Mouse (Mus musculus): ENCODE measurements at regions not wholly inside any gene's neighbourhood (a gene's known extent, or its start where the extent isn't known, plus 50 kb on each side); places are given as distances from the start of the nearest gene placed in this dataset.

DNA sequence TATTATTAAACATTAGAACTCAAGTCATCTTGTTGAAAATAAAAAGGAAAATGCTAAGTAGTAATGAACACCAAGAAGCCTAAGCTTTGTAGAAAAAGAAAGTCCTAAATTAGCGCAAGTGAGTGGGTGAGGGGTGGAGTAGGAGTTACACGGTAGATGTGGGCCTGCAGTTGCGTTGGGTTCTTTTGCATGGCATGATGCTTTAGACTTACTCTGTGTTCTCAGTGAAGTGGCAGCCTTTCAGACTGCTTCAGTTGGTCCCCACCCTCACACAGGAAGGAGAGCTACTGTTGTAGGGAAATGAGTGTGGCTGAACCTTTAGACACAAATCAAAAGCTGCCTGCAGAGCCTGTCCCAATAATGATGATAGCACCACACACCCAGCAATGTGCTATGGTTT, 336.9 kb downstream of the Nsun3 start:
- no peak overlapping the region for H3K27ac ChIP-seq (ENCODE audit: insufficient read depth, low read depth, low read length, poor library complexity, severe bottlenecking)
- H3K36me3 ChIP-seq (ENCODE audit: control insufficient read depth, insufficient read depth, low read length, poor library complexity, severe bottlenecking), result no peaks in the 10 kb centered on the region
- H3K4me3 ChIP-seq (ENCODE audit: insufficient read depth in 1 of 2, low read depth in 1 of 2, low read length in 2 of 2, poor library complexity in 1 of 2, severe bottlenecking in 1 of 2), result no peak overlapping the region
- H3K9ac ChIP-seq (ENCODE audit: insufficient read depth, low read depth, low read length, poor library complexity, severe bottlenecking), result no peak overlapping the region
- no peak for DNase-seq (ENCODE audit: low read depth, low spot score)
- TF ChIP-seq MAFK (IDR thresholded peaks at IDR 0.05; ENCODE audit: insufficient read depth, low read depth, low read length), result no peak
- no peak for TF ChIP-seq CHD2 (IDR thresholded peaks at IDR 0.05; ENCODE audit: low read depth, low read length)
- no peak for TF ChIP-seq ZC3H11A (IDR thresholded peaks at IDR 0.05; ENCODE audit: borderline replicate concordance, low read depth, low read length)
- no peak for TF ChIP-seq HCFC1 (IDR thresholded peaks at IDR 0.05; ENCODE audit: borderline replicate concordance, insufficient read depth, low read length)
- TF ChIP-seq ZNF384 (IDR thresholded peaks at IDR 0.05; ENCODE audit: low read depth, low read length), result no peak
- H3K4me1 ChIP-seq (ENCODE audit: control insufficient read depth in 2 of 2, insufficient read depth in 2 of 2, low read length in 2 of 2, poor library complexity in 1 of 2), result no peaks in the 10 kb centered on the region
- in situ Hi-C loops (cut with MboI; ENCODE audit: low sequenced_read_pairs in 2 of 2, unreplicated experiment in 2 of 2), result no loop called here
- H3K9me3 ChIP-seq (ENCODE audit: control insufficient read depth, insufficient read depth, low read depth, low read length), result no peaks in the 10 kb centered on the region

GRCm38 (mm10) chr16:62447380-62447779, 339.2 kb downstream of the Nsun3 start:
- H3K4me3 ChIP-seq (ENCODE audit: insufficient read depth in 1 of 2, low read depth in 1 of 2, low read length in 2 of 2, poor library complexity in 1 of 2, severe bottlenecking in 1 of 2), result no peak overlapping the region
- no peak for DNase-seq (ENCODE audit: low read depth, low spot score)

DNA sequence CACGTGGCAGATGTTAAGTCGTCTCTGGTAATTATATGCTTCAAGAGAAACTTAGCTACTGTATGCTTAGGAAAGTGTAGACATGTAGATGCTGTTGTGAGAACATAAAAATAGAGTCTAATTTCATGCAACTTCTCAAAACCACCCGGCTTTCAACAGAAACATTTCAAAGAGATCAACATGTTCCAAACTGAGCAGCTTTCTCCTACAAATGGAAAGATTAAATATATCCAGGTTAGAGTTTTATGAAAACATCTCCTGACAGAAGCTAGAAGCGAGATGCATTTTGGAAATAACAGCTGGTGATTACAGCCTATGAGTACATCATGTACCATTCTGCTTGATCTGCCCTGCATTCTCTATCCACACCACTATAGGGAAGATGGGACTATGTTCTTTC, 345.4 kb downstream of the Nsun3 start:
- no peak overlapping the region for H3K27ac ChIP-seq (ENCODE audit: insufficient read depth, low read depth, low read length, poor library complexity, severe bottlenecking)
- TF ChIP-seq CHD2 (IDR thresholded peaks at IDR 0.05; ENCODE audit: low read depth, low read length) (no peak), ZC3H11A (IDR thresholded peaks at IDR 0.05; ENCODE audit: borderline replicate concordance, low read depth, low read length) (no peak), MAFK (IDR thresholded peaks at IDR 0.05; ENCODE audit: insufficient read depth, low read depth, low read length) (no peak), ZNF384 (IDR thresholded peaks at IDR 0.05; ENCODE audit: low read depth, low read length) (no peak), HCFC1 (IDR thresholded peaks at IDR 0.05; ENCODE audit: borderline replicate concordance, insufficient read depth, low read length) (no peak)
- no peak overlapping the region for H3K4me3 ChIP-seq (ENCODE audit: insufficient read depth in 1 of 2, low read depth in 1 of 2, low read length in 2 of 2, poor library complexity in 1 of 2, severe bottlenecking in 1 of 2)
- in situ Hi-C loops (cut with MboI; ENCODE audit: low sequenced_read_pairs in 2 of 2, unreplicated experiment in 2 of 2), result no loop called here
- H3K4me1 ChIP-seq (ENCODE audit: control insufficient read depth in 2 of 2, insufficient read depth in 2 of 2, low read length in 2 of 2, poor library complexity in 1 of 2), result no peaks in the 10 kb centered on the region
- no peak overlapping the region for H3K9ac ChIP-seq (ENCODE audit: insufficient read depth, low read depth, low read length, poor library complexity, severe bottlenecking)
- no peaks in the 10 kb centered on the region for H3K36me3 ChIP-seq (ENCODE audit: control insufficient read depth, insufficient read depth, low read length, poor library complexity, severe bottlenecking)
- no peak for DNase-seq (ENCODE audit: low read depth, low spot score)
- no peaks in the 10 kb centered on the region for H3K9me3 ChIP-seq (ENCODE audit: control insufficient read depth, insufficient read depth, low read depth, low read length)

More at GRCm38 (mm10) chr16:62447380-62447779, 339.2 kb downstream of the Nsun3 start:
- in situ Hi-C loops (cut with MboI; ENCODE audit: low sequenced_read_pairs in 2 of 2, unreplicated experiment in 2 of 2), result no loop called here
- Histone ChIP-seq H3K9me3 (ENCODE audit: control insufficient read depth, insufficient read depth, low read depth, low read length) (no peaks in the 10 kb centered on the region), H3K36me3 (ENCODE audit: control insufficient read depth, insufficient read depth, low read length, poor library complexity, severe bottlenecking) (no peaks in the 10 kb centered on the region), H3K4me1 (ENCODE audit: control insufficient read depth in 2 of 2, insufficient read depth in 2 of 2, low read length in 2 of 2, poor library complexity in 1 of 2) (no peaks in the 10 kb centered on the region), H3K27ac (ENCODE audit: insufficient read depth, low read depth, low read length, poor library complexity, severe bottlenecking) (no peak overlapping the region), H3K9ac (ENCODE audit: insufficient read depth, low read depth, low read length, poor library complexity, severe bottlenecking) (no peak overlapping the region)
- no peak for TF ChIP-seq ZC3H11A (IDR thresholded peaks at IDR 0.05; ENCODE audit: borderline replicate concordance, low read depth, low read length)
- no peak for TF ChIP-seq MAFK (IDR thresholded peaks at IDR 0.05; ENCODE audit: insufficient read depth, low read depth, low read length)
- no peak for TF ChIP-seq CHD2 (IDR thresholded peaks at IDR 0.05; ENCODE audit: low read depth, low read length)
- TF ChIP-seq ZNF384 (IDR thresholded peaks at IDR 0.05; ENCODE audit: low read depth, low read length), result no peak
- TF ChIP-seq HCFC1 (IDR thresholded peaks at IDR 0.05; ENCODE audit: borderline replicate concordance, insufficient read depth, low read length), result no peak

GRCm38 (mm10) chr16:62433125-62433524, 353.5 kb downstream of the Nsun3 start:
- H3K9ac ChIP-seq (ENCODE audit: insufficient read depth, low read depth, low read length, poor library complexity, severe bottlenecking), result no peak overlapping the region
- H3K27ac ChIP-seq (ENCODE audit: insufficient read depth, low read depth, low read length, poor library complexity, severe bottlenecking), result no peak overlapping the region
- TF ChIP-seq ZNF384 (IDR thresholded peaks at IDR 0.05; ENCODE audit: low read depth, low read length) (no peak), HCFC1 (IDR thresholded peaks at IDR 0.05; ENCODE audit: borderline replicate concordance, insufficient read depth, low read length) (no peak), MAFK (IDR thresholded peaks at IDR 0.05; ENCODE audit: insufficient read depth, low read depth, low read length) (no peak), CHD2 (IDR thresholded peaks at IDR 0.05; ENCODE audit: low read depth, low read length) (no peak), ZC3H11A (IDR thresholded peaks at IDR 0.05; ENCODE audit: borderline replicate concordance, low read depth, low read length) (no peak)
- in situ Hi-C loops (cut with MboI; ENCODE audit: low sequenced_read_pairs in 2 of 2, unreplicated experiment in 2 of 2), result no loop called here
- H3K9me3 ChIP-seq (ENCODE audit: control insufficient read depth, insufficient read depth, low read depth, low read length), result no peaks in the 10 kb centered on the region
- no peaks in the 10 kb centered on the region for H3K36me3 ChIP-seq (ENCODE audit: control insufficient read depth, insufficient read depth, low read length, poor library complexity, severe bottlenecking)
- no peak overlapping the region for H3K4me3 ChIP-seq (ENCODE audit: insufficient read depth in 1 of 2, low read depth in 1 of 2, low read length in 2 of 2, poor library complexity in 1 of 2, severe bottlenecking in 1 of 2)
- H3K4me1 ChIP-seq (ENCODE audit: control insufficient read depth in 2 of 2, insufficient read depth in 2 of 2, low read length in 2 of 2, poor library complexity in 1 of 2), result no peaks in the 10 kb centered on the region
- no peak for DNase-seq (ENCODE audit: low read depth, low spot score)

- H3K27ac ChIP-seq (ENCODE audit: insufficient read depth, low read depth, low read length, poor library complexity, severe bottlenecking), result no peak overlapping the region
- H3K9me3 ChIP-seq (ENCODE audit: control insufficient read depth, insufficient read depth, low read depth, low read length), result no peaks in the 10 kb centered on the region
- TF ChIP-seq ZC3H11A (IDR thresholded peaks at IDR 0.05; ENCODE audit: borderline replicate concordance, low read depth, low read length), result peak; percentile 48; the same call in 1 of the 2 replicates
- no peak for TF ChIP-seq HCFC1 (IDR thresholded peaks at IDR 0.05; ENCODE audit: borderline replicate concordance, insufficient read depth, low read length)
- DNase-seq (ENCODE audit: low read depth, low spot score), result peak; percentile 16
- in situ Hi-C loops (cut with MboI; ENCODE audit: low sequenced_read_pairs in 2 of 2, unreplicated experiment in 2 of 2), result no loop called here
- no peaks in the 10 kb centered on the region for H3K36me3 ChIP-seq (ENCODE audit: control insufficient read depth, insufficient read depth, low read length, poor library complexity, severe bottlenecking)
- H3K9ac ChIP-seq (ENCODE audit: insufficient read depth, low read depth, low read length, poor library complexity, severe bottlenecking), result no peak overlapping the region
- H3K4me1 ChIP-seq (ENCODE audit: control insufficient read depth in 2 of 2, insufficient read depth in 2 of 2, low read length in 2 of 2, poor library complexity in 1 of 2), result no peaks in the 10 kb centered on the region
- H3K4me3 ChIP-seq (ENCODE audit: insufficient read depth in 1 of 2, low read depth in 1 of 2, low read length in 2 of 2, poor library complexity in 1 of 2, severe bottlenecking in 1 of 2), result no peak overlapping the region
Measured at GRCm38 (mm10) chr16:62414485-62414884, 372.1 kb downstream of the Nsun3 start.

Data from ES-E14 (cell line).